Mouse (Mus musculus): ENCODE measurements around the gene Olfr1164.

DNA sequence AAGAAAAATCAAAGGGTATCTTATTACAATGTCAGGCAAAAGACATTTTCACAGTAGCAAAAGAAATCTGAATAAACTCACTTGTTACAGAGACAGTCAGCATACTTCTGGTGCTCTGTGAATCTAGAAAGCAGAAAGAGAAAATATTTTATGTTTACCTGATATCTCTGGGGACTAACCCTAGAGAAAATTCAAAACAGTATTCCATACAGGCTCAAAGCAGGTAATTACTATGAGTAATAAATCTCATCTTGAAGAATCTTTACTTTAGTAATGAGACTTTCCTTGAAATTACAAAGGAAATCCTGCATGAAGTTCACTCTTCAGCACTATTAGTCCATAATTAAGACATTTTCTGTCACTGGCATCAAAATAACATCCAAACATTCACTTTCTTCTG, 22.0 kb downstream of the Olfr1164 start, which contains the start of gene Olfr1163:
- TF ChIP-seq CTCF (IDR thresholded peaks at IDR 0.05), result no peak
- TF ChIP-seq POLR2A (IDR thresholded peaks at IDR 0.05; ENCODE audit: insufficient read depth, low read depth, low read length), result no peak
